Mouse (Mus musculus): ENCODE results near the gene Il17rb.

Gene Il17rb

GRCm38 (mm10) chr14:29968075-29968821 lies 40.4 kb downstream of the Il17rb start, which contains the start of gene Selenok:
Selenok (plus strand) TSS chr14:29968308.
- peak; percentile 93 to 98 for DNase-seq (ENCODE audit: low spot score in 2 of 2)

- no peak for DNase-seq (ENCODE audit: low spot score in 2 of 2)
Measured at GRCm38 (mm10) chr14:29967611-29968010, 41.1 kb downstream of the Il17rb start.

- DNase-seq (ENCODE audit: low spot score in 2 of 2): no peak
Measured at GRCm38 (mm10) chr14:29957393-29957792, 51.3 kb downstream of the Il17rb start.

- DNase-seq (ENCODE audit: low spot score in 2 of 2): no peak
Measured at GRCm38 (mm10) chr14:29950805-29951204, 57.9 kb downstream of the Il17rb start.

- DNase-seq (ENCODE audit: low spot score in 2 of 2): no peak
Measured at GRCm38 (mm10) chr14:29946761-29947309, 61.9 kb downstream of the Il17rb start.

Data from frontal cortex, postnatal 10 days (tissue).